Mouse (Mus musculus) kidney, adult 9 months (tissue): Measurements from ENCODE around the gene Ccdc33.
A peak's percentile ranks its signal among the peaks of the same experiment; 100 is the strongest.

Source experiments
- DNase-seq: peaks from one replicate; pipeline ENCODE4 v3.0.0; 2022

The Ccdc33 gene

GRCm38 (mm10) chr9:58118671-58119070 lies at the start of gene Ccdc33:
Ccdc33 (minus strand) TSS chr9:58118823.
- no peak for DNase-seq

- DNase-seq: no peak
Observed at GRCm38 (mm10) chr9:58165779-58166178, 47.2 kb upstream of the Ccdc33 start.

GRCm38 (mm10) chr9:58163146-58163545 lies 44.5 kb upstream of the Ccdc33 start:
- no peak for DNase-seq

- no peak for DNase-seq
Observed at GRCm38 (mm10) chr9:58162173-58162572, 43.5 kb upstream of the Ccdc33 start.

- no peak for DNase-seq
Observed at GRCm38 (mm10) chr9:58160315-58160714, 41.7 kb upstream of the Ccdc33 start.

GRCm38 (mm10) chr9:58159855-58160254 lies 41.2 kb upstream of the Ccdc33 start:
- DNase-seq: no peak

GRCm38 (mm10) chr9:58158541-58159311 lies 40.1 kb upstream of the Ccdc33 start:
- peak; percentile 13 for DNase-seq

GRCm38 (mm10) chr9:58157838-58158237 lies 39.2 kb upstream of the Ccdc33 start:
- DNase-seq: no peak

- DNase-seq: no peak
Observed at GRCm38 (mm10) chr9:58156819-58157560, 38.4 kb upstream of the Ccdc33 start.

GRCm38 (mm10) chr9:58155366-58155765 lies 36.7 kb upstream of the Ccdc33 start:
- peak; percentile 32 for DNase-seq

- DNase-seq: no peak
Observed at GRCm38 (mm10) chr9:58153095-58153494, 34.5 kb upstream of the Ccdc33 start.

GRCm38 (mm10) chr9:58150733-58151361 lies 32.2 kb upstream of the Ccdc33 start:
- DNase-seq: peak; percentile 15

GRCm38 (mm10) chr9:58148806-58149205 lies 30.2 kb upstream of the Ccdc33 start:
- DNase-seq: no peak

GRCm38 (mm10) chr9:58145417-58145816 lies 26.8 kb upstream of the Ccdc33 start:
- no peak for DNase-seq

- DNase-seq: no peak
Observed at GRCm38 (mm10) chr9:58144664-58145063, 26.0 kb upstream of the Ccdc33 start.

- DNase-seq: no peak
Observed at GRCm38 (mm10) chr9:58143419-58143818, 24.8 kb upstream of the Ccdc33 start.

GRCm38 (mm10) chr9:58139947-58140346 lies 21.3 kb upstream of the Ccdc33 start:
- peak; percentile 38 for DNase-seq

GRCm38 (mm10) chr9:58135921-58136321 lies 17.3 kb upstream of the Ccdc33 start:
- no peak for DNase-seq

- DNase-seq: no peak
Observed at GRCm38 (mm10) chr9:58134906-58135305, 16.3 kb upstream of the Ccdc33 start.

- no peak for DNase-seq
Observed at GRCm38 (mm10) chr9:58133893-58134884, 15.6 kb upstream of the Ccdc33 start.

- DNase-seq: peak; percentile 30
Observed at GRCm38 (mm10) chr9:58131735-58132134, 13.1 kb upstream of the Ccdc33 start.

- peak; percentile 68 for DNase-seq
Observed at GRCm38 (mm10) chr9:58130909-58131308, 12.3 kb upstream of the Ccdc33 start.
